Mouse (Mus musculus) heart, embryonic 14.5 days (tissue): ENCODE measurements around the gene Vmn1r41. TPM values are rescaled to one million over a fixed set of nuclear protein-coding genes. Genes with fewer than 3 reads are reported as not detected.

Source experiments
- ATAC-seq: fragments of 200-750 bp; cut with Nextera tagmentation; 2 replicates; pipeline ENCODE4 v1.8.0; 2017; ENCODE audit warnings: low read depth, moderate TSS enrichment; ENCODE audit not compliant: insufficient number of reproducible peaks, insufficient read depth, low FRiP score
- H3K27ac ChIP-seq, 2 experiments: fragments of 200-500 bp in 1 of 2; fragments of 300-500 bp in 1 of 2; sonication (generic) in 1 of 2; replicated peaks in 1 of 2; 2 replicates each; pipeline ENCODE4 v1.5.1; 2012 to 2014; ENCODE audit warnings: low read depth in 2 of 2, low read length in 2 of 2, control low read depth in 1 of 2, mild to moderate bottlenecking in 1 of 2, mixed read lengths in 1 of 2; ENCODE audit not compliant: control insufficient read depth in 1 of 2, insufficient read depth in 1 of 2
- H3K27me3 ChIP-seq: fragments of 300-500 bp; sonication (generic); 2 replicates; pipeline ENCODE4 v1.6.1; 2014; ENCODE audit warnings: mild to moderate bottlenecking, low read length, control low read depth; ENCODE audit not compliant: control insufficient read depth, insufficient read depth
- H3K36me3 ChIP-seq: fragments of 300-500 bp; sonication (generic); 2 replicates; pipeline ENCODE4 v1.6.1; 2014; ENCODE audit warnings: mild to moderate bottlenecking, control low read depth, low read length, mixed read lengths; ENCODE audit not compliant: control insufficient read depth, insufficient read depth
- H3K4me1 ChIP-seq, 2 experiments: fragments of 200-500 bp in 1 of 2; fragments of 300-500 bp in 1 of 2; sonication (generic) in 1 of 2; 2 replicates each; pipeline ENCODE4 v1.6.1; 2012 to 2014; ENCODE audit warnings: low read length in 2 of 2, control low read depth in 1 of 2, mixed read lengths in 1 of 2; ENCODE audit not compliant: control insufficient read depth in 2 of 2, insufficient read depth in 2 of 2
- H3K4me2 ChIP-seq: fragments of 300-500 bp; sonication (generic); 2 replicates; pipeline ENCODE4 v1.6.1; 2014; ENCODE audit warnings: mild to moderate bottlenecking, low read length
- H3K4me3 ChIP-seq, 2 experiments: fragments of 200-500 bp in 1 of 2; fragments of 300-500 bp in 1 of 2; sonication (generic) in 1 of 2; 2 replicates each; pipeline ENCODE4 v1.5.1; 2012 to 2014; ENCODE audit warnings: low read length in 2 of 2, mild to moderate bottlenecking in 2 of 2, control low read depth in 1 of 2, low read depth in 1 of 2, moderate library complexity in 1 of 2; ENCODE audit not compliant: control insufficient read depth in 1 of 2, insufficient read depth in 1 of 2
- H3K9ac ChIP-seq: fragments of 300-500 bp; sonication (generic); 2 replicates; pipeline ENCODE4 v1.6.1; 2014; ENCODE audit warnings: mild to moderate bottlenecking, low read length
- H3K9me3 ChIP-seq: fragments of 300-500 bp; sonication (generic); 2 replicates; pipeline ENCODE4 v1.6.1; 2016; ENCODE audit warnings: low read length, control low read depth; ENCODE audit not compliant: control insufficient read depth
- WGBS: fragments of 180-500 bp; shearing (Covaris S2); extraction: QIAGEN DNeasy Blood & Tissue Kit; methylation state at CpG from one replicate; pipeline ENCODE4 v1.1.7; 2014; 5-methylcytosine and 5-hydroxymethylcytosine counted together
- polyA plus RNA-seq: library from polyadenylated mRNA; unstranded; fragments of >200 nt; fragmentation: Nextera tagmentation; extraction: Ambion mirVana; gene quantifications from 2 replicates; pipeline ENCODE4 v1.2.1, GENCODE M21; 2014

The Vmn1r41 gene
- not detected in 2 replicates for polyA plus RNA-seq

GRCm38 (mm10) chr6:89740466-89740865 is at the start of gene Vmn1r41:
Vmn1r41 (plus strand) TSS chr6:89740766.
- no peaks in the 10 kb centered on the region for H3K4me1 ChIP-seq
- no peaks in the 10 kb centered on the region for H3K9me3 ChIP-seq
- H3K4me2 ChIP-seq = no peak within 1 kb of the TSS
- H3K36me3 ChIP-seq = no peaks in the 10 kb centered on the region
- no peaks in the 10 kb centered on the region for H3K27me3 ChIP-seq
- no peak within 1 kb of the TSS for H3K4me3 ChIP-seq
- no peak within 1 kb of the TSS for H3K9ac ChIP-seq
- H3K27ac ChIP-seq = no peak within 1 kb of the TSS
- ATAC-seq = no peak

- ATAC-seq = no peak
- 84% methylated on average over 2 of the region's 2 CpGs for WGBS
- no peak overlapping the region for H3K4me3 ChIP-seq
These were observed 33.9 kb upstream of the Vmn1r41 start for GRCm38 (mm10) chr6:89706624-89707023.

GRCm38 (mm10) chr6:89707240-89707639 is 33.3 kb upstream of the Vmn1r41 start, which contains the start of gene Vmn1r40:
Vmn1r40 (plus strand) TSS chr6:89707540.
- no peak within 1 kb of the TSS for H3K27ac ChIP-seq
- H3K9ac ChIP-seq = no peak within 1 kb of the TSS
- H3K27me3 ChIP-seq = no peaks in the 10 kb centered on the region
- ATAC-seq = no peak
- H3K4me1 ChIP-seq = no peaks in the 10 kb centered on the region
- 71% methylated on average over 4 of the region's 4 CpGs for whole genome bisulfite sequencing
- H3K36me3 ChIP-seq = no peaks in the 10 kb centered on the region
- no peak within 1 kb of the TSS for H3K4me3 ChIP-seq
- H3K9me3 ChIP-seq = peaks cover 4% of the 10 kb centered on the region; the same call in 1 of the 2 replicates
- no peak within 1 kb of the TSS for H3K4me2 ChIP-seq

More at GRCm38 (mm10) chr6:89706624-89707023, 33.9 kb upstream of the Vmn1r41 start:
- H3K36me3 ChIP-seq = no peaks in the 10 kb centered on the region
- H3K27ac ChIP-seq = no peak overlapping the region
- H3K9me3 ChIP-seq = peaks cover 4% of the 10 kb centered on the region; the same call in 1 of the 2 replicates
- H3K27me3 ChIP-seq = no peaks in the 10 kb centered on the region
- no peaks in the 10 kb centered on the region for H3K4me1 ChIP-seq
- no peak overlapping the region for H3K9ac ChIP-seq
- no peak overlapping the region for H3K4me2 ChIP-seq

GRCm38 (mm10) chr6:89718051-89718450 is 22.5 kb upstream of the Vmn1r41 start:
- no peak for ATAC-seq

GRCm38 (mm10) chr6:89742811-89743210 is 2.2 kb downstream of the Vmn1r41 start:
- Histone ChIP-seq H3K4me1 (no peaks in the 10 kb centered on the region), H3K27ac (no peak overlapping the region), H3K4me2 (no peak overlapping the region), H3K4me3 (no peak overlapping the region), H3K9ac (no peak overlapping the region), H3K36me3 (no peaks in the 10 kb centered on the region), H3K9me3 (no peaks in the 10 kb centered on the region), H3K27me3 (no peaks in the 10 kb centered on the region)
- ATAC-seq = no peak

More at GRCm38 (mm10) chr6:89718051-89718450, 22.5 kb upstream of the Vmn1r41 start:
- Histone ChIP-seq H3K27ac (no peak overlapping the region), H3K4me3 (no peak overlapping the region), H3K27me3 (no peaks in the 10 kb centered on the region), H3K4me2 (no peak overlapping the region), H3K9me3 (no peaks in the 10 kb centered on the region), H3K36me3 (no peaks in the 10 kb centered on the region), H3K9ac (no peak overlapping the region), H3K4me1 (no peaks in the 10 kb centered on the region)

- Histone ChIP-seq H3K27ac (no peak overlapping the region), H3K4me3 (no peak overlapping the region), H3K9ac (no peak overlapping the region), H3K4me1 (no peaks in the 10 kb centered on the region), H3K27me3 (no peaks in the 10 kb centered on the region), H3K36me3 (no peaks in the 10 kb centered on the region), H3K9me3 (no peaks in the 10 kb centered on the region), H3K4me2 (no peak overlapping the region)
- no peak for ATAC-seq
These were observed 49.7 kb downstream of the Vmn1r41 start for GRCm38 (mm10) chr6:89790231-89790630.

Other genes starting within 250 kb of the Vmn1r41 start
- 56.1 and 56.5 TPM in 2 replicates for gene Chchd6, start 145.1 kb upstream of the Vmn1r41 start, polyA plus RNA-seq
- gene Txnrd3, start 96.8 kb upstream of the Vmn1r41 start, polyA plus RNA-seq = 14.3 and 15.4 TPM in 2 replicates
- not detected in 2 replicates for gene Vmn1r40, start 33.2 kb upstream of the Vmn1r41 start, polyA plus RNA-seq
- gene Vmn1r42, start 135.6 kb downstream of the Vmn1r41 start, polyA plus RNA-seq = not detected in 2 replicates
- not detected in 2 replicates for gene Vmn1r43, start 135.6 kb downstream of the Vmn1r41 start, polyA plus RNA-seq
- not detected in 2 replicates for gene Vmn1r44, start 142.9 kb downstream of the Vmn1r41 start, polyA plus RNA-seq
- not detected in 2 replicates for gene Vmn1r45, start 199.8 kb downstream of the Vmn1r41 start, polyA plus RNA-seq
- gene Vmn1r46, start 228.5 kb downstream of the Vmn1r41 start, polyA plus RNA-seq = not detected in 2 replicates